Mouse (Mus musculus): Measurements from ENCODE around the gene Nfat5. TPM values are rescaled to one million over a fixed set of nuclear protein-coding genes. Genes with fewer than 3 reads are reported as not detected.

The Nfat5 gene
- polyA plus RNA-seq, 1 experiment from 2014 or later = 12.0 TPM

DNA sequence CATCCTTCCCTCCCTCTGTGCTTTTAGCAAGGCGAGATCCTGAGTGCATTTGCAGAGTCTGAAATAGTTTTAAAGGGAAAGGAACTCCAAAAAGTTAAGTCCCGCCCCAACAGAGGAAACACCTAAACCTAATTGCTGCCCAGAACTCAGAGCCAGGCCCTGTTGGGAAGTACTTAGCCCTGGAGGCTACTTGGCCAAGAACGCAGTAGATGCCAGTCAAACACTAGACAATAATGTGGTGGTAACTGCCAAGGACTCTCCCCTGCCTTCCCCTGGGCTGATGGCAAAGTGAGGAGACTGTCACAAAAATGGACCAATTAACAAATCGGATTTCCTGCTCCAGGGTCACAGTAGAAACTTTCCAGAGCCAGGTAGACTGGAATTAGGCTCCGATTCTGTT lies 108.6 kb downstream of the Nfat5 start:
- 78% methylated on average over 5 of the region's 5 CpGs for WGBS
- Histone ChIP-seq H3K4me3 (replicated peaks; ENCODE audit: low read length) (no peak overlapping the region), H3K4me1 (replicated peaks; ENCODE audit: control insufficient read depth, insufficient read depth, low read length) (0 out of 2 replicates have a peak, but pooled peaks cover 5% of the 10 kb centered on the region), H3K36me3 (replicated peaks; ENCODE audit: control insufficient read depth, insufficient read depth) (no peaks in the 10 kb centered on the region), H3K27ac (no peak overlapping the region), H3K9ac (no peak overlapping the region), H3K27me3 (ENCODE audit: control insufficient read depth, insufficient read depth, low read length) (no peaks in the 10 kb centered on the region), H3K9me3 (ENCODE audit: control insufficient read depth, low read length) (no peaks in the 10 kb centered on the region), H3K4me2 (replicated peaks) (no peak overlapping the region)
- DNase-seq (ENCODE audit: low spot score) = no peak
- no peak for ATAC-seq (ENCODE audit: low FRiP score)

DNA sequence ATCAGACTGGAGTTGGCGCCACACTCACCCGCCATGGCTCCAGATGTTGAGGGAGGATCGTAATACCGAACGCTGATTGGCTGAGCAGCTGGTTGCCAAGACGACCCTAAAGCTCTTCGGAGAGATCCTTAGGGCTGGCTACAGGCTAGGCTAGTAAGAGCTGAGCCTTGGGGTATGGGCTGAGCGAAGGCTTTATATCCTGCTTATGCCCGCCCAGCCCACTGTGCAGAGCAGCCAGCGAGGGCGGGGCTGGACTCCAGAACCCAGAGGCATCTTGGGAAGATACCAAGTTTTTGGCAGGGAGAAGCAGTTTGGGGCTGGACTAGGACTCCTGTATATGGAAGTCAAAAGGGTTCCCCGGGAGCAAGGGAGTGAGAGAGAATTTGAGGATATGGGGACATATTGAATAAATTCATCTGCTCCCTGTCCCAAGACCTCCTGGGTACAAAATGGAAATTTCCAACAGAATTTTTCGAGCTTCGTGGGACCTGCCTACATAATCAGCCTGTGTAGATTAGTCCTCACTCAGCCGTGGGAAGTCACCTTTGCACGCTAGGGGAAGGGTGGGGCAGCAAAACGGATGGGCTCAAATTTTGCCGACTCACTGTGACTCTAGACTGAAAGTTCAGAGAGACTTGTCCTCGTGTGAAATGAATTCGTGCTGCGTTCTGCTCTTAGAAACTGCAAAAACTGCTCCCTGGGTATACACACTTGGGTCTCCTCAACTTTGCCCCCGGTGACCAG lies 109.9 kb downstream of the Nfat5 start, which contains the start of gene Nqo1:
TSS of gene Nqo1 (minus strand) at position 169 of the 744 bp plus-strand sequence.
- no peaks in the 10 kb centered on the region for H3K9me3 ChIP-seq (ENCODE audit: control insufficient read depth, low read length)
- H3K27me3 ChIP-seq (ENCODE audit: control insufficient read depth, insufficient read depth, low read length) = no peaks in the 10 kb centered on the region
- no peak within 1 kb of the TSS for H3K27ac ChIP-seq
- WGBS = 15% methylated on average over 22 of the region's 22 CpGs
- H3K4me1 ChIP-seq (replicated peaks; ENCODE audit: control insufficient read depth, insufficient read depth, low read length) = 0 out of 2 replicates have a peak, but pooled peaks cover 5% of the 10 kb centered on the region
- ATAC-seq (ENCODE audit: low FRiP score) = peak; percentile 95
- no peaks in the 10 kb centered on the region; the same call in 1 of the 2 replicates for H3K36me3 ChIP-seq (replicated peaks; ENCODE audit: control insufficient read depth, insufficient read depth)
- H3K9ac ChIP-seq = peak within 1 kb of the TSS; percentile 0; the same call in 1 of the 2 replicates
- H3K4me2 ChIP-seq (replicated peaks) = peak within 1 kb of the TSS; percentile 50
- DNase-seq (ENCODE audit: low spot score) = peak; percentile 78
- H3K4me3 ChIP-seq (replicated peaks; ENCODE audit: low read length) = peak within 1 kb of the TSS; percentile 20

- no peaks in the 10 kb centered on the region for H3K27me3 ChIP-seq (ENCODE audit: control insufficient read depth, insufficient read depth, low read length)
- ATAC-seq (ENCODE audit: low FRiP score) (no peak), DNase-seq (ENCODE audit: low spot score) (no peak)
- H3K4me2 ChIP-seq (replicated peaks) = no peak overlapping the region
- no peak overlapping the region for H3K9ac ChIP-seq
- 69% methylated on average over 4 of the region's 4 CpGs for WGBS
- no peak overlapping the region for H3K27ac ChIP-seq
- peaks cover 4% of the 10 kb centered on the region for H3K36me3 ChIP-seq (replicated peaks; ENCODE audit: control insufficient read depth, insufficient read depth)
- 0 out of 2 replicates have a peak, but pooled peaks cover 5% of the 10 kb centered on the region for H3K4me1 ChIP-seq (replicated peaks; ENCODE audit: control insufficient read depth, insufficient read depth, low read length)
- no peak overlapping the region for H3K4me3 ChIP-seq (replicated peaks; ENCODE audit: low read length)
- H3K9me3 ChIP-seq (ENCODE audit: control insufficient read depth, low read length) = no peaks in the 10 kb centered on the region
These were observed 110.8 kb downstream of the Nfat5 start for GRCm38 (mm10) chr8:107404057-107404456.

GRCm38 (mm10) chr8:107405935-107406334 lies 112.7 kb downstream of the Nfat5 start:
- Histone ChIP-seq H3K4me2 (replicated peaks) (no peak overlapping the region), H3K27ac (no peak overlapping the region), H3K4me1 (replicated peaks; ENCODE audit: control insufficient read depth, insufficient read depth, low read length) (0 out of 2 replicates have a peak, but pooled peaks cover 5% of the 10 kb centered on the region), H3K9me3 (ENCODE audit: control insufficient read depth, low read length) (no peaks in the 10 kb centered on the region), H3K9ac (no peak overlapping the region), H3K27me3 (ENCODE audit: control insufficient read depth, insufficient read depth, low read length) (no peaks in the 10 kb centered on the region), H3K4me3 (replicated peaks; ENCODE audit: low read length) (no peak overlapping the region), H3K36me3 (replicated peaks; ENCODE audit: control insufficient read depth, insufficient read depth) (peaks cover 22% of the 10 kb centered on the region)
- no peak for DNase-seq (ENCODE audit: low spot score)
- WGBS = 69% methylated on average over 3 of the region's 3 CpGs
- ATAC-seq (ENCODE audit: low FRiP score) = no peak

- Histone ChIP-seq H3K4me2 (replicated peaks) (no peak overlapping the region), H3K36me3 (replicated peaks; ENCODE audit: control insufficient read depth, insufficient read depth) (peaks cover 77% of the 10 kb centered on the region), H3K9me3 (ENCODE audit: control insufficient read depth, low read length) (no peaks in the 10 kb centered on the region), H3K4me3 (replicated peaks; ENCODE audit: low read length) (no peak overlapping the region), H3K4me1 (replicated peaks; ENCODE audit: control insufficient read depth, insufficient read depth, low read length) (no peaks in the 10 kb centered on the region), H3K9ac (no peak overlapping the region), H3K27ac (no peak overlapping the region), H3K27me3 (ENCODE audit: control insufficient read depth, insufficient read depth, low read length) (no peaks in the 10 kb centered on the region)
- DNase-seq (ENCODE audit: low spot score) = peak; percentile 61
- ATAC-seq (ENCODE audit: low FRiP score) = no peak
- 72% methylated on average over 4 of the region's 4 CpGs for WGBS
These were observed 118.1 kb downstream of the Nfat5 start for GRCm38 (mm10) chr8:107411391-107411790.

- Histone ChIP-seq H3K27me3 (ENCODE audit: control insufficient read depth, insufficient read depth, low read length) (no peaks in the 10 kb centered on the region), H3K4me1 (replicated peaks; ENCODE audit: control insufficient read depth, insufficient read depth, low read length) (no peaks in the 10 kb centered on the region), H3K9me3 (ENCODE audit: control insufficient read depth, low read length) (no peaks in the 10 kb centered on the region), H3K4me3 (replicated peaks; ENCODE audit: low read length) (no peak overlapping the region), H3K27ac (no peak overlapping the region), H3K36me3 (replicated peaks; ENCODE audit: control insufficient read depth, insufficient read depth) (peaks cover 88% of the 10 kb centered on the region), H3K9ac (no peak overlapping the region), H3K4me2 (replicated peaks) (no peak overlapping the region)
- DNase-seq (ENCODE audit: low spot score) (no peak), ATAC-seq (ENCODE audit: low FRiP score) (no peak)
- 91% methylated on average over 8 of the region's 8 CpGs for WGBS
These were observed 119.3 kb downstream of the Nfat5 start for GRCm38 (mm10) chr8:107412552-107412951.

- no peak for ATAC-seq (ENCODE audit: low FRiP score)
- no peak overlapping the region for H3K27ac ChIP-seq
- DNase-seq (ENCODE audit: low spot score) = no peak
- H3K4me2 ChIP-seq (replicated peaks) = no peak overlapping the region
- peaks cover 100% of the 10 kb centered on the region for H3K36me3 ChIP-seq (replicated peaks; ENCODE audit: control insufficient read depth, insufficient read depth)
- H3K4me1 ChIP-seq (replicated peaks; ENCODE audit: control insufficient read depth, insufficient read depth, low read length) = no peaks in the 10 kb centered on the region
- no peaks in the 10 kb centered on the region for H3K9me3 ChIP-seq (ENCODE audit: control insufficient read depth, low read length)
- no peak overlapping the region for H3K9ac ChIP-seq
- WGBS = 87% methylated on average over 10 of the region's 10 CpGs
- H3K4me3 ChIP-seq (replicated peaks; ENCODE audit: low read length) = no peak overlapping the region
- no peaks in the 10 kb centered on the region for H3K27me3 ChIP-seq (ENCODE audit: control insufficient read depth, insufficient read depth, low read length)
These were observed 120.6 kb downstream of the Nfat5 start for GRCm38 (mm10) chr8:107413881-107414280.

DNA sequence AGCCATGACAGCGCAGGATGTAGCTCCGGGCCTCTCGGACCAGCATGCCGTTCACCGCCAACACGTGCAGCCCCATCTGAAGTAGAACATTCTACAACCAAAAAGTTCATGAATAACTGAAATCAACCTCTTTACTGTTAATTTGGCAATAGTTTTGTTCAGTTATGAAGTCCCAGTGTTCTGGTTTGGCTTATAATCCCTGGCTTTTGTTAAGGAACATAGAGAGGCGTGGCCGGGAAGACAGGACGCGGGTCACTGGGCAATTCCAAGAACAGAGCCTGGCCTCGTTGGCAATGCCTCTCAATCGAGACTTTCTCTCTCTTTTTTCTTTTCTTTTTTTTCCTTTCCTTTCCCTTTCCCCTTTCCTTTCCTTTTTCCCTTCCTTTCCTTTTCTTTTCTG lies 123.7 kb downstream of the Nfat5 start:
- no peak for ATAC-seq (ENCODE audit: low FRiP score)
- Histone ChIP-seq H3K36me3 (replicated peaks; ENCODE audit: control insufficient read depth, insufficient read depth) (peaks cover 96% of the 10 kb centered on the region), H3K27ac (no peak overlapping the region), H3K27me3 (ENCODE audit: control insufficient read depth, insufficient read depth, low read length) (no peaks in the 10 kb centered on the region), H3K4me1 (replicated peaks; ENCODE audit: control insufficient read depth, insufficient read depth, low read length) (no peaks in the 10 kb centered on the region), H3K4me2 (replicated peaks) (no peak overlapping the region), H3K9ac (no peak overlapping the region), H3K9me3 (ENCODE audit: control insufficient read depth, low read length) (no peaks in the 10 kb centered on the region), H3K4me3 (replicated peaks; ENCODE audit: low read length) (no peak overlapping the region)
- no peak for DNase-seq (ENCODE audit: low spot score)
- WGBS = 85% methylated on average over 12 of the region's 12 CpGs

DNA sequence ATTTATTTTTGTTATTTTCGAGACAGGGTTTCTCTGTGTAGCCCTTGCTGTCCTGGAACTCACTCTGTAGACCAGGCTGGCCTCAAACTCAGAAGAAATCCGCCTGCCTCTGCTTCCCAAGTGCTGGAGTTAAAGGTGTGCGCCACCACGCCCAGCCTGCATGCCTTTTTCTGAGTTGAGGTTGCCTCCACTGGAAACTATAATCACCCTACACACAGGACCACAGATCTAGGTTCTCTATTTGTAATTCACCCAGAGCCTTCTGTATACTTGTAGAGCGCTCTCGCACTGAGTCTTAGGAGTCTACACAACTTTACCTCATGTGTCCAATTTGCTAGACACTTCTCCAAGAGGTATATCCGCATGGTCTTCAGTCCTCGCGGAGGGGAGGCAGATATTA lies 130.9 kb downstream of the Nfat5 start:
- Histone ChIP-seq H3K9me3 (ENCODE audit: control insufficient read depth, low read length) (no peaks in the 10 kb centered on the region), H3K9ac (peak overlapping the region; percentile 74), H3K27ac (peak overlapping the region; percentile 73), H3K27me3 (ENCODE audit: control insufficient read depth, insufficient read depth, low read length) (no peaks in the 10 kb centered on the region), H3K36me3 (replicated peaks; ENCODE audit: control insufficient read depth, insufficient read depth) (peaks cover 35% of the 10 kb centered on the region), H3K4me2 (replicated peaks) (peak overlapping the region; percentile 82), H3K4me3 (replicated peaks; ENCODE audit: low read length) (peak overlapping the region; percentile 59), H3K4me1 (replicated peaks; ENCODE audit: control insufficient read depth, insufficient read depth, low read length) (peaks cover 14% of the 10 kb centered on the region)
- DNase-seq (ENCODE audit: low spot score) = no peak
- 34% methylated on average over 9 of the region's 9 CpGs for WGBS
- ATAC-seq (ENCODE audit: low FRiP score) = 0 out of 2 replicates have a peak, but pooled peaks have one; percentile 23

Measured in hindbrain, embryonic 14.5 days (tissue).